Comparison of ENCODE assay signal across 12 mouse cellular contexts in genomic region chr12:32086874-32087273, GRCm38 (mm10).
"Had no signal": no experiment of that assay in that cellular context is flagged by ENCODE, and none has a peak within 500 bp of the region (broad histone marks: within the 10 kb centered on the region; RNA-seq: fewer than 3 reads in every experiment).

No protein-coding gene starts in this region.

- DNase-seq: kidney, adult 11 months; kidney, adult 9 months; lung, adult 2 months; lung, postnatal 4 days; right cerebral cortex, postnatal 4 days; thymus, postnatal 4 days had no signal

- H3K27ac ChIP-seq: kidney, postnatal 0 days; left cerebral cortex, adult 2 months; limb, embryonic 10.5 days; midbrain, embryonic 12.5 days had no signal

- H3K4me3 ChIP-seq: left cerebral cortex, adult 2 months; limb, embryonic 10.5 days; megakaryocyte, embryonic 14.5 days; midbrain, embryonic 12.5 days had no signal

- H3K4me1 ChIP-seq: limb, embryonic 10.5 days; midbrain, embryonic 12.5 days had no signal

- H3K36me3 ChIP-seq: limb, embryonic 10.5 days; midbrain, embryonic 12.5 days had no signal

- H3K4me2 ChIP-seq: midbrain, embryonic 12.5 days had no signal

- H3K27me3 ChIP-seq: megakaryocyte, embryonic 14.5 days; midbrain, embryonic 12.5 days had no signal

- ATAC-seq: lung, postnatal 0 days had no signal

- H3K9ac ChIP-seq: midbrain, embryonic 12.5 days had no signal
